Mouse (Mus musculus): ENCODE data around the gene Gm20388. TPM values are rescaled to one million over a fixed set of nuclear protein-coding genes. Genes with fewer than 3 reads are reported as not detected.

Gm20388 gene
- polyA plus RNA-seq, 1 experiment from 2014 or later = not detected

- H3K4me3 ChIP-seq (ENCODE audit: low read length) = no peak overlapping the region
- 56% methylated on average over 5 of the region's 5 CpGs for WGBS
- peaks cover 29% of the 10 kb centered on the region for H3K4me1 ChIP-seq (replicated peaks; ENCODE audit: control insufficient read depth, insufficient read depth, low read length)
- H3K4me2 ChIP-seq (ENCODE audit: low read depth, low read length) = no peak overlapping the region
- H3K36me3 ChIP-seq (ENCODE audit: control insufficient read depth, insufficient read depth, low read length) = no peaks in the 10 kb centered on the region
- H3K27me3 ChIP-seq (ENCODE audit: control insufficient read depth, insufficient read depth, low read depth, low read length) = peaks cover 3% of the 10 kb centered on the region; the same call in 1 of the 2 replicates
- no peak overlapping the region for H3K9ac ChIP-seq (ENCODE audit: low read length)
- H3K27ac ChIP-seq (ENCODE audit: low read length) = no peak overlapping the region
- ATAC-seq (ENCODE audit: low read depth) = no peak
- no peaks in the 10 kb centered on the region for H3K9me3 ChIP-seq (ENCODE audit: control insufficient read depth, low read length)
Measured at GRCm38 (mm10) chr8:122101816-122102215, 2191.2 kb downstream of the Gm20388 start.

GRCm38 (mm10) chr8:122102286-122102685 is 2191.6 kb downstream of the Gm20388 start:
- H3K27ac ChIP-seq (ENCODE audit: low read length) = no peak overlapping the region
- 32% methylated on average over 8 of the region's 8 CpGs for WGBS
- no peak overlapping the region for H3K4me3 ChIP-seq (ENCODE audit: low read length)
- no peak overlapping the region for H3K4me2 ChIP-seq (ENCODE audit: low read depth, low read length)
- H3K9me3 ChIP-seq (ENCODE audit: control insufficient read depth, low read length) = no peaks in the 10 kb centered on the region
- H3K27me3 ChIP-seq (ENCODE audit: control insufficient read depth, insufficient read depth, low read depth, low read length) = peaks cover 3% of the 10 kb centered on the region; the same call in 1 of the 2 replicates
- H3K36me3 ChIP-seq (ENCODE audit: control insufficient read depth, insufficient read depth, low read length) = no peaks in the 10 kb centered on the region
- no peak overlapping the region for H3K9ac ChIP-seq (ENCODE audit: low read length)
- no peak for ATAC-seq (ENCODE audit: low read depth)
- H3K4me1 ChIP-seq (replicated peaks; ENCODE audit: control insufficient read depth, insufficient read depth, low read length) = peaks cover 29% of the 10 kb centered on the region

- no peak for ATAC-seq (ENCODE audit: low read depth)
- 0 out of 2 replicates have a peak overlapping the region, but pooled peaks have one; percentile 7 for H3K9ac ChIP-seq (ENCODE audit: low read length)
- no peak overlapping the region for H3K4me2 ChIP-seq (ENCODE audit: low read depth, low read length)
- no peaks in the 10 kb centered on the region for H3K36me3 ChIP-seq (ENCODE audit: control insufficient read depth, insufficient read depth, low read length)
- H3K4me1 ChIP-seq (replicated peaks; ENCODE audit: control insufficient read depth, insufficient read depth, low read length) = peaks cover 29% of the 10 kb centered on the region
- H3K4me3 ChIP-seq (ENCODE audit: low read length) = no peak overlapping the region
- H3K27ac ChIP-seq (ENCODE audit: low read length) = no peak overlapping the region
- no peaks in the 10 kb centered on the region for H3K9me3 ChIP-seq (ENCODE audit: control insufficient read depth, low read length)
- WGBS = 46% methylated on average over 9 of the region's 9 CpGs
- H3K27me3 ChIP-seq (ENCODE audit: control insufficient read depth, insufficient read depth, low read depth, low read length) = peaks cover 6% of the 10 kb centered on the region; the same call in 1 of the 2 replicates
Measured at GRCm38 (mm10) chr8:122103241-122103640, 2192.6 kb downstream of the Gm20388 start.

- H3K4me3 ChIP-seq (ENCODE audit: low read length) = no peak overlapping the region
- H3K27me3 ChIP-seq (ENCODE audit: control insufficient read depth, insufficient read depth, low read depth, low read length) = peaks cover 8% of the 10 kb centered on the region; the same call in 1 of the 2 replicates
- peaks cover 29% of the 10 kb centered on the region for H3K4me1 ChIP-seq (replicated peaks; ENCODE audit: control insufficient read depth, insufficient read depth, low read length)
- no peak overlapping the region for H3K27ac ChIP-seq (ENCODE audit: low read length)
- H3K4me2 ChIP-seq (ENCODE audit: low read depth, low read length) = no peak overlapping the region
- H3K9me3 ChIP-seq (ENCODE audit: control insufficient read depth, low read length) = no peaks in the 10 kb centered on the region
- no peak overlapping the region for H3K9ac ChIP-seq (ENCODE audit: low read length)
- no peaks in the 10 kb centered on the region for H3K36me3 ChIP-seq (ENCODE audit: control insufficient read depth, insufficient read depth, low read length)
- no peak for ATAC-seq (ENCODE audit: low read depth)
- WGBS = 74% methylated on average over 4 of the region's 4 CpGs
Measured at GRCm38 (mm10) chr8:122104658-122105057, 2194.0 kb downstream of the Gm20388 start.

GRCm38 (mm10) chr8:122106270-122106669 is 2195.6 kb downstream of the Gm20388 start:
- peak; percentile 63 for ATAC-seq (ENCODE audit: low read depth)
- H3K27ac ChIP-seq (ENCODE audit: low read length) = no peak overlapping the region

GRCm38 (mm10) chr8:122110240-122110866 is 2199.7 kb downstream of the Gm20388 start:
- ATAC-seq (ENCODE audit: low read depth) = no peak
- Histone ChIP-seq H3K4me1 (replicated peaks; ENCODE audit: control insufficient read depth, insufficient read depth, low read length) (peaks cover 19% of the 10 kb centered on the region), H3K27ac (ENCODE audit: low read length) (peak overlapping the region; percentile 71), H3K9ac (ENCODE audit: low read length) (no peak overlapping the region), H3K27me3 (ENCODE audit: control insufficient read depth, insufficient read depth, low read depth, low read length) (peaks cover 7% of the 10 kb centered on the region; the same call in 1 of the 2 replicates), H3K36me3 (ENCODE audit: control insufficient read depth, insufficient read depth, low read length) (no peaks in the 10 kb centered on the region), H3K4me3 (ENCODE audit: low read length) (no peak overlapping the region), H3K9me3 (ENCODE audit: control insufficient read depth, low read length) (no peaks in the 10 kb centered on the region), H3K4me2 (ENCODE audit: low read depth, low read length) (no peak overlapping the region)
- 40% methylated on average over 20 of the region's 20 CpGs for WGBS

More at GRCm38 (mm10) chr8:122106270-122106669, 2195.6 kb downstream of the Gm20388 start:
- H3K4me3 ChIP-seq (ENCODE audit: low read length) = no peak overlapping the region
- H3K4me1 ChIP-seq (replicated peaks; ENCODE audit: control insufficient read depth, insufficient read depth, low read length) = peaks cover 32% of the 10 kb centered on the region
- WGBS = 17% methylated on average over 9 of the region's 9 CpGs
- no peak overlapping the region for H3K4me2 ChIP-seq (ENCODE audit: low read depth, low read length)
- peaks cover 5% of the 10 kb centered on the region; the same call in 1 of the 2 replicates for H3K27me3 ChIP-seq (ENCODE audit: control insufficient read depth, insufficient read depth, low read depth, low read length)
- H3K9ac ChIP-seq (ENCODE audit: low read length) = no peak overlapping the region
- H3K9me3 ChIP-seq (ENCODE audit: control insufficient read depth, low read length) = no peaks in the 10 kb centered on the region
- H3K36me3 ChIP-seq (ENCODE audit: control insufficient read depth, insufficient read depth, low read length) = no peaks in the 10 kb centered on the region

GRCm38 (mm10) chr8:122110867-122111253 is 2200.2 kb downstream of the Gm20388 start:
- H3K27me3 ChIP-seq (ENCODE audit: control insufficient read depth, insufficient read depth, low read depth, low read length) = peaks cover 7% of the 10 kb centered on the region; the same call in 1 of the 2 replicates
- H3K4me1 ChIP-seq (replicated peaks; ENCODE audit: control insufficient read depth, insufficient read depth, low read length) = peaks cover 19% of the 10 kb centered on the region
- no peak overlapping the region for H3K9ac ChIP-seq (ENCODE audit: low read length)
- H3K4me3 ChIP-seq (ENCODE audit: low read length) = no peak overlapping the region
- 32% methylated on average over 6 of the region's 6 CpGs for WGBS
- H3K27ac ChIP-seq (ENCODE audit: low read length) = peak overlapping the region; percentile 71
- no peaks in the 10 kb centered on the region for H3K9me3 ChIP-seq (ENCODE audit: control insufficient read depth, low read length)
- no peak overlapping the region for H3K4me2 ChIP-seq (ENCODE audit: low read depth, low read length)
- no peaks in the 10 kb centered on the region for H3K36me3 ChIP-seq (ENCODE audit: control insufficient read depth, insufficient read depth, low read length)
- ATAC-seq (ENCODE audit: low read depth) = peak; percentile 92

GRCm38 (mm10) chr8:122111745-122112144 is 2201.1 kb downstream of the Gm20388 start:
- H3K4me2 ChIP-seq (ENCODE audit: low read depth, low read length) = no peak overlapping the region
- peaks cover 16% of the 10 kb centered on the region for H3K4me1 ChIP-seq (replicated peaks; ENCODE audit: control insufficient read depth, insufficient read depth, low read length)
- H3K36me3 ChIP-seq (ENCODE audit: control insufficient read depth, insufficient read depth, low read length) = no peaks in the 10 kb centered on the region
- ATAC-seq (ENCODE audit: low read depth) = no peak
- H3K9me3 ChIP-seq (ENCODE audit: control insufficient read depth, low read length) = no peaks in the 10 kb centered on the region
- H3K4me3 ChIP-seq (ENCODE audit: low read length) = no peak overlapping the region
- no peak overlapping the region for H3K9ac ChIP-seq (ENCODE audit: low read length)
- no peak overlapping the region for H3K27ac ChIP-seq (ENCODE audit: low read length)
- 33% methylated on average over 11 of the region's 11 CpGs for WGBS
- H3K27me3 ChIP-seq (ENCODE audit: control insufficient read depth, insufficient read depth, low read depth, low read length) = peaks cover 7% of the 10 kb centered on the region; the same call in 1 of the 2 replicates

- no peak for ATAC-seq (ENCODE audit: low read depth)
- peaks cover 16% of the 10 kb centered on the region for H3K4me1 ChIP-seq (replicated peaks; ENCODE audit: control insufficient read depth, insufficient read depth, low read length)
- no peaks in the 10 kb centered on the region for H3K9me3 ChIP-seq (ENCODE audit: control insufficient read depth, low read length)
- peaks cover 7% of the 10 kb centered on the region; the same call in 1 of the 2 replicates for H3K27me3 ChIP-seq (ENCODE audit: control insufficient read depth, insufficient read depth, low read depth, low read length)
- no peaks in the 10 kb centered on the region for H3K36me3 ChIP-seq (ENCODE audit: control insufficient read depth, insufficient read depth, low read length)
- no peak overlapping the region for H3K4me3 ChIP-seq (ENCODE audit: low read length)
- H3K4me2 ChIP-seq (ENCODE audit: low read depth, low read length) = no peak overlapping the region
- H3K27ac ChIP-seq (ENCODE audit: low read length) = no peak overlapping the region
- no peak overlapping the region for H3K9ac ChIP-seq (ENCODE audit: low read length)
- WGBS = 60% methylated on average over 14 of the region's 14 CpGs
Measured at GRCm38 (mm10) chr8:122112264-122112965, 2201.8 kb downstream of the Gm20388 start.
